Mouse (Mus musculus) hindbrain, embryonic 13.5 days (tissue): ENCODE data around the gene Hba-a1. TPM values are rescaled to one million over a fixed set of nuclear protein-coding genes. Genes with fewer than 3 reads are reported as not detected.

ENCODE experiments used
- ATAC-seq: fragments of 200-750 bp; cut with Nextera tagmentation; 2 replicates; pipeline ENCODE4 v1.8.0; 2017; ENCODE audit warnings: moderate TSS enrichment; ENCODE audit not compliant: low FRiP score
- H3K27ac ChIP-seq: fragments of 300-500 bp; sonication (generic); 2 replicates; pipeline ENCODE4 v1.5.1; 2015; ENCODE audit warnings: inconsistent platforms, mild to moderate bottlenecking, moderate library complexity
- H3K27me3 ChIP-seq: fragments of 300-500 bp; sonication (generic); 2 replicates; pipeline ENCODE4 v1.6.1; 2015; ENCODE audit warnings: mild to moderate bottlenecking, inconsistent platforms
- H3K36me3 ChIP-seq: fragments of 300-500 bp; sonication (generic); 2 replicates; pipeline ENCODE4 v1.6.1; 2015; ENCODE audit warnings: mild to moderate bottlenecking, inconsistent platforms
- H3K4me1 ChIP-seq: fragments of 300-500 bp; sonication (generic); replicated peaks from 2 replicates; pipeline ENCODE4 v1.6.1; 2015; ENCODE audit warnings: inconsistent platforms
- H3K4me2 ChIP-seq: fragments of 300-500 bp; sonication (generic); 2 replicates; pipeline ENCODE4 v1.6.1; 2015; ENCODE audit warnings: inconsistent platforms, mild to moderate bottlenecking, moderate library complexity
- H3K4me3 ChIP-seq: fragments of 300-500 bp; sonication (generic); 2 replicates; pipeline ENCODE4 v1.5.1; 2015; ENCODE audit warnings: mild to moderate bottlenecking, inconsistent platforms
- H3K9ac ChIP-seq: fragments of 300-500 bp; sonication (generic); 2 replicates; pipeline ENCODE4 v1.6.1; 2015; ENCODE audit warnings: mild to moderate bottlenecking, inconsistent platforms
- H3K9me3 ChIP-seq: fragments of 300-500 bp; sonication (generic); 2 replicates; pipeline ENCODE4 v1.6.1; 2016; ENCODE audit warnings: inconsistent platforms
- WGBS: fragments of 180-500 bp; shearing (Covaris S2); methylation state at CpG from one replicate; pipeline ENCODE4 v1.1.7; 2015; 5-methylcytosine and 5-hydroxymethylcytosine counted together
- polyA plus RNA-seq: library from polyadenylated mRNA; unstranded; fragments of >200 nt; fragmentation: Nextera tagmentation; extraction: Ambion mirVana; gene quantifications from 2 replicates; pipeline ENCODE4 v1.2.1, GENCODE M21; 2015

The Hba-a1 gene
- polyA plus RNA-seq, 1 experiment from 2014 or later: 2,656 TPM

DNA sequence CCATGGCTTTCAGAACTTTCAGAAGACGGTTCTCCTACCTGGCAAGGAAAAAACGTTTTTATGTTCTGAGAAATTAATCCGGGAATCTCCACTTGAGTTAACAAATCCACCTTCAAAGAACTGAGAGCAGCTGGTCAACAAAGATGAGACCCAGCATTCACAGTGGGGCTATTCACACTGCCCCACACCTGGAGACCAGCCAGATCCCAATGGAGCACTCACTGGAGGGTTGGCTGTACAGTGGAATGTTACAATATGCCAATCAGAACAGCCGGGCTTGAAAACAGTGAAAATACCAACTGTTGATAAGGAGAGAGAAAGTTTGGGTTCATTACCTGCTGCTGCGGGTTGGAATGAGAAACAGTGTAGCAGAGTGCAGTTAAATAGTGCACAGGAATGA lies 48.5 kb downstream of the Hba-a1 start:
- Histone ChIP-seq H3K27me3 (0 out of 2 replicates have a peak, but pooled peaks cover 6% of the 10 kb centered on the region), H3K4me3 (no peak overlapping the region), H3K4me2 (no peak overlapping the region), H3K27ac (no peak overlapping the region), H3K4me1 (peaks cover 12% of the 10 kb centered on the region), H3K9ac (no peak overlapping the region), H3K9me3 (no peaks in the 10 kb centered on the region), H3K36me3 (no peaks in the 10 kb centered on the region)
- WGBS: 72% methylated on average over 5 of the region's 5 CpGs
- ATAC-seq: no peak

DNA sequence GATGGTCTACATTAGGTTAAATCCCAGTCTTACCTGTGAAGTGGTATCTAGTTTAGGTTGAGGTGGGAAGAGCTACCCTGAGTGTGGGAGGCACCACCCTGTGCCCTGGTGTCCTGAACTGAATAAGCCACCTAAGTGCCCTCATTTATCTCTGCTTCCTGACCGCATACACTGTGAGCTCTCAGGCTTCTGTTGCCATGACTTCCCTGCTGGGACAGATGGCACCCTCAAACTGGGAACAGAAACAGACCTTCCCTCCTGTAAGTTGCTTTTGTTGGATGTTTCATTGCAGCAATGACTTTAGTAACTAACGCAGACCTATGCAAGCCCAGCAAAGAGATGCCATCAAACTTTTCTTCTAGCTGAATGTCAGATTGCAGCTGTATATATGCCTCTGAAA lies 49.9 kb downstream of the Hba-a1 start:
- H3K4me2 ChIP-seq: no peak overlapping the region
- H3K9me3 ChIP-seq: no peaks in the 10 kb centered on the region
- H3K27ac ChIP-seq: no peak overlapping the region
- H3K9ac ChIP-seq: no peak overlapping the region
- no peak overlapping the region for H3K4me3 ChIP-seq
- ATAC-seq: no peak
- H3K27me3 ChIP-seq: 0 out of 2 replicates have a peak, but pooled peaks cover 3% of the 10 kb centered on the region
- H3K36me3 ChIP-seq: no peaks in the 10 kb centered on the region
- 66% methylated on average over 2 of the region's 2 CpGs for WGBS
- H3K4me1 ChIP-seq: peaks cover 12% of the 10 kb centered on the region

Other genes starting within 250 kb of the Hba-a1 start
- not detected in 2 replicates for gene Il9r, start 83.2 kb upstream of the Hba-a1 start, polyA plus RNA-seq
- 43.7 and 46.9 TPM in 2 replicates for gene Snrnp25, start 78.1 kb upstream of the Hba-a1 start, polyA plus RNA-seq
- 21.0 and 24.1 TPM in 2 replicates for gene Rhbdf1, start 61.2 kb upstream of the Hba-a1 start, polyA plus RNA-seq
- gene Mpg, start 57.0 kb upstream of the Hba-a1 start, polyA plus RNA-seq: 35.6 and 38.7 TPM in 2 replicates
- gene Nprl3, start 15.8 kb upstream of the Hba-a1 start, polyA plus RNA-seq: 43.5 and 51.8 TPM in 2 replicates
- 392 and 434 TPM in 2 replicates for gene Hba-x, start 7.1 kb upstream of the Hba-a1 start, polyA plus RNA-seq
- 0.68 and 1.4 TPM in 2 replicates for gene Hbq1b, start 3.5 kb downstream of the Hba-a1 start, polyA plus RNA-seq
- 5,965 and 6,511 TPM in 2 replicates for gene Hba-a2, start 13.0 kb downstream of the Hba-a1 start, polyA plus RNA-seq
- 0.91 and 1.3 TPM in 2 replicates for gene Hbq1a, start 16.6 kb downstream of the Hba-a1 start, polyA plus RNA-seq
- gene Sh3pxd2b, start 64.3 kb downstream of the Hba-a1 start, polyA plus RNA-seq: 21.3 and 23.1 TPM in 2 replicates
- 50.0 and 52.9 TPM in 2 replicates for gene Ubtd2, start 171.9 kb downstream of the Hba-a1 start, polyA plus RNA-seq
- gene Efcab9, start 248.6 kb downstream of the Hba-a1 start, polyA plus RNA-seq: not detected in 2 replicates
- 2.1 TPM in 2 replicates for gene Stk10, start 249.8 kb downstream of the Hba-a1 start, polyA plus RNA-seq